18 mouse cellular contexts compared by ENCODE assay signal in genomic region chr10:23450647-23450979, GRCm38 (mm10).
DNase-seq lines count a peak whose midpoint lies in the region; ATAC-seq lines count a peak whose summit lies in the region.
"Had no signal": no experiment of that assay in that cellular context is flagged by ENCODE, and none has a peak within 500 bp of the region (broad histone marks: within the 10 kb centered on the region; RNA-seq: fewer than 3 reads in every experiment).

No protein-coding gene starts in this region.

- H3K9ac ChIP-seq in embryonic facial prominence, embryonic 13.5 days = no peak overlapping the region
- no peak overlapping the region for H3K9ac ChIP-seq in lung, embryonic 15.5 days
- no peak overlapping the region for H3K9ac ChIP-seq in neural tube, embryonic 14.5 days (replicated peaks; ENCODE audit: low read depth, low read length)
- H3K9ac ChIP-seq: intestine, embryonic 15.5 days; limb, embryonic 15.5 days; liver, embryonic 14.5 days had no signal

- no peaks in the 10 kb centered on the region for H3K36me3 ChIP-seq in embryonic facial prominence, embryonic 13.5 days
- no peaks in the 10 kb centered on the region for H3K36me3 ChIP-seq in embryonic facial prominence, embryonic 10.5 days (replicated peaks)
- no peaks in the 10 kb centered on the region for H3K36me3 ChIP-seq in lung, embryonic 15.5 days
- H3K36me3 ChIP-seq in limb, embryonic 10.5 days = no peaks in the 10 kb centered on the region
- H3K36me3 ChIP-seq in neural tube, embryonic 14.5 days (ENCODE audit: control insufficient read depth, insufficient read depth, low read length) = no peaks in the 10 kb centered on the region
- H3K36me3 ChIP-seq: forebrain, embryonic 10.5 days; intestine, embryonic 15.5 days; limb, embryonic 15.5 days had no signal

- 74% methylated on average over 3 of the region's 3 CpGs for WGBS in embryonic facial prominence, embryonic 13.5 days
- 92% methylated on average over 3 of the region's 3 CpGs for WGBS in embryonic facial prominence, embryonic 10.5 days
- WGBS in lung, embryonic 15.5 days = 52% methylated on average over 3 of the region's 3 CpGs
- 76% methylated on average over 3 of the region's 3 CpGs for WGBS in limb, embryonic 10.5 days
- 84% methylated on average over 3 of the region's 3 CpGs for WGBS in neural tube, embryonic 14.5 days

- peaks cover 19% of the 10 kb centered on the region for H3K4me1 ChIP-seq in embryonic facial prominence, embryonic 13.5 days
- H3K4me1 ChIP-seq in embryonic facial prominence, embryonic 10.5 days = peaks cover 16% of the 10 kb centered on the region
- peaks cover 11% of the 10 kb centered on the region; the same call in 1 of the 2 replicates for H3K4me1 ChIP-seq in lung, embryonic 15.5 days
- peaks cover 30% of the 10 kb centered on the region for H3K4me1 ChIP-seq in limb, embryonic 10.5 days
- H3K4me1 ChIP-seq in neural tube, embryonic 14.5 days (ENCODE audit: control insufficient read depth, insufficient read depth, low read length) = 0 out of 2 replicates have a peak, but pooled peaks cover 6% of the 10 kb centered on the region
- H3K4me1 ChIP-seq: intestine, embryonic 15.5 days had no signal

- H3K27me3 ChIP-seq in embryonic facial prominence, embryonic 13.5 days = no peaks in the 10 kb centered on the region
- H3K27me3 ChIP-seq in embryonic facial prominence, embryonic 10.5 days (replicated peaks; ENCODE audit: low read depth, poor library complexity, severe bottlenecking) = no peaks in the 10 kb centered on the region
- H3K27me3 ChIP-seq in lung, embryonic 15.5 days = no peaks in the 10 kb centered on the region
- H3K27me3 ChIP-seq in limb, embryonic 10.5 days (ENCODE audit: low read depth, poor library complexity, severe bottlenecking) = no peaks in the 10 kb centered on the region
- no peaks in the 10 kb centered on the region for H3K27me3 ChIP-seq in neural tube, embryonic 14.5 days (ENCODE audit: control insufficient read depth, insufficient read depth, low read length)
- H3K27me3 ChIP-seq: intestine, embryonic 15.5 days; limb, embryonic 15.5 days had no signal

- H3K9me3 ChIP-seq in embryonic facial prominence, embryonic 13.5 days = no peaks in the 10 kb centered on the region
- no peaks in the 10 kb centered on the region for H3K9me3 ChIP-seq in embryonic facial prominence, embryonic 10.5 days
- no peaks in the 10 kb centered on the region for H3K9me3 ChIP-seq in lung, embryonic 15.5 days
- H3K9me3 ChIP-seq in limb, embryonic 10.5 days (replicated peaks) = no peaks in the 10 kb centered on the region
- H3K9me3 ChIP-seq in neural tube, embryonic 14.5 days (ENCODE audit: control insufficient read depth, low read length) = no peaks in the 10 kb centered on the region
- H3K9me3 ChIP-seq: forebrain, embryonic 10.5 days; intestine, embryonic 15.5 days; limb, embryonic 15.5 days had no signal

- H3K4me2 ChIP-seq in embryonic facial prominence, embryonic 13.5 days = no peak overlapping the region; the same call in 1 of the 2 replicates
- peak overlapping the region; percentile 38; the same call in 1 of the 2 replicates for H3K4me2 ChIP-seq in lung, embryonic 15.5 days
- no peak overlapping the region for H3K4me2 ChIP-seq in neural tube, embryonic 14.5 days (ENCODE audit: low read depth, low read length)
- H3K4me2 ChIP-seq: intestine, embryonic 15.5 days had no signal

- 0 out of 2 replicates have a peak overlapping the region, but pooled peaks have one; percentile 4 for H3K27ac ChIP-seq in embryonic facial prominence, embryonic 13.5 days
- H3K27ac ChIP-seq in embryonic facial prominence, embryonic 10.5 days (replicated peaks) = no peak overlapping the region
- no peak overlapping the region for H3K27ac ChIP-seq in lung, embryonic 15.5 days
- peak overlapping the region; percentile 75 for H3K27ac ChIP-seq in limb, embryonic 10.5 days
- H3K27ac ChIP-seq in neural tube, embryonic 14.5 days (ENCODE audit: low read depth, low read length) = no peak overlapping the region
- H3K27ac ChIP-seq: heart, adult 2 months; intestine, embryonic 15.5 days; layer of hippocampus, adult 2 months; liver, embryonic 14.5 days had no signal

- intact Hi-C loops in left cerebral cortex, postnatal 4 days (cut with DNase I) = no loop called here

- no peak overlapping the region for H3K4me3 ChIP-seq in embryonic facial prominence, embryonic 13.5 days
- no peak overlapping the region for H3K4me3 ChIP-seq in embryonic facial prominence, embryonic 10.5 days
- no peak overlapping the region for H3K4me3 ChIP-seq in lung, embryonic 15.5 days
- H3K4me3 ChIP-seq in limb, embryonic 10.5 days = no peak overlapping the region
- H3K4me3 ChIP-seq in neural tube, embryonic 14.5 days (ENCODE audit: low read depth, low read length) = no peak overlapping the region
- H3K4me3 ChIP-seq: forebrain, embryonic 10.5 days; heart, adult 2 months; intestine, embryonic 15.5 days; layer of hippocampus, adult 2 months; limb, embryonic 15.5 days had no signal

- no peak for DNase-seq in embryonic facial prominence, embryonic 10.5 days (ENCODE audit: low spot score)
- DNase-seq in lung, postnatal 36 days = no peak
- DNase-seq in limb, embryonic 10.5 days (ENCODE audit: low spot score) = no peak
- DNase-seq in left cerebral cortex, postnatal 4 days = no peak
- DNase-seq: adrenal gland, postnatal 36 days; heart, adult 2 months; kidney, postnatal 14 days; thymus, adult 18-20 months; thymus, postnatal 36 days had no signal

- ATAC-seq in embryonic facial prominence, embryonic 13.5 days (ENCODE audit: insufficient number of reproducible peaks, insufficient read depth, low FRiP score, low TSS enrichment, low read depth) = no peak
- ATAC-seq in lung, embryonic 15.5 days (ENCODE audit: borderline replicate concordance, extremely low read depth, low FRiP score, low TSS enrichment) = peak; percentile 46; the same call in 1 of the 2 replicates
- 0 out of 2 replicates have a peak, but pooled peaks have one; percentile 6 for ATAC-seq in neural tube, embryonic 14.5 days (ENCODE audit: low read depth)
- ATAC-seq: forebrain, embryonic 16.5 days; intestine, embryonic 15.5 days had no signal

Comparison
In these comparisons a context has a peak if more than half of its experiments do, and no peak if none do; other contexts are left out.
1. H3K27ac ChIP-seq: peak in embryonic facial prominence, embryonic 13.5 days (single experiment) and limb, embryonic 10.5 days (single experiment); none in embryonic facial prominence, embryonic 10.5 days (single experiment), lung, embryonic 15.5 days (single experiment) and neural tube, embryonic 14.5 days (single experiment).